Mouse (Mus musculus) kidney, postnatal 4 days (tissue): ENCODE measurements around the gene Lbx1.

Experiments
- DNase-seq, 2 experiments: peaks; one replicate each; pipeline ENCODE4 v3.0.0; 2021; ENCODE audit warnings: mixed read lengths in 2 of 2

Gene Lbx1

DNA sequence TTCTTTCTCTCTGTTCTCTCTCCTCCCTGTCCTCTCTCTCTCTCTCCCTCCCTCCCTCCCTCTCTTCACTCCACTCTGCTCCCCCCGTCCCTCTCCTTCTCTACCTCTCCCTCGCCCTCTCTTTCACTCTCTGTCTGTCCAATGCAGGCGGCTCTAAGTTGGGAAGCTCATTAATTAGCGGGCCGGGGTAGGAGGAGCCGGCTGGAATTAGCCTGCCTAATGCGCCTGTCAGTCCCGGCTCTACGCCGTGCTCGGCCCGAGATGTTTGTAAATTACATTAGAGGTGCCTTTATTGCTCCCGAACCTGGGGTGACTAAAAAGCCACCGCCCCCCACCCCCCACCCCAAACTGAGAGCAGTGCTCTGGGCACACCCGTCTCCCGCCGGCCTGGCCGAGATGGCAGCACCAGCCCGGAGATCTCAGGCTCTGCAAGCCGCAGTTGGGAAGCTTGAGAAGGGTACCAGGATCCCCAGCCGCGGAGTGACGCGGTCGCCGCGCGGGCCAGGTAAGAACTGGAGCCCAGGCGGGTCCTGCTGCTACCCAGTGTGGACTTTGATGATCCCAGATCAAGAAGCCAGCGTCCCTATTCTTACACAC, at the start of gene Lbx1:
Lbx1 (minus strand) TSS at position 47 of the 597 bp plus-strand sequence.
- peak; percentile 28 to 42 for DNase-seq

DNA sequence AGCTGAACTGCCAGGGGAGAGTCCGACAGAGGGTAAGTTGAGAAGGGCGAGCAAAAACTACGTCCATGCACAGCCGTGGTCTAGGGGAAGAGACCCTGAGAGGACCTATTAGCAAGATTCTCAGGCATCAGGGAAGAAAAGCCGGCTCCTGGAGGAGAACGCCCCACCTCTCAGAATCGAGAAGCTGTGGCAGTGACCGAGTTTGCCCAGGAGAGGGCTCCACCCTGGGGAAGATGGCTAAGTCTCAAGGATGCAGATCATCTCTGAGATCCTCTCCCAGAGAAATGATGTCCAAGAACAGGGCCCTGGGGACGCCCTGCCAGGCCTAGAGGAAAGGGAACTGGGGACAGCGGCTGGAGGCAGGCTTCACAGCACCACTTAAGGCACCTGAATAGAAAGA, 47.7 kb upstream of the Lbx1 start:
- DNase-seq = peak; percentile 85 to 86

DNA sequence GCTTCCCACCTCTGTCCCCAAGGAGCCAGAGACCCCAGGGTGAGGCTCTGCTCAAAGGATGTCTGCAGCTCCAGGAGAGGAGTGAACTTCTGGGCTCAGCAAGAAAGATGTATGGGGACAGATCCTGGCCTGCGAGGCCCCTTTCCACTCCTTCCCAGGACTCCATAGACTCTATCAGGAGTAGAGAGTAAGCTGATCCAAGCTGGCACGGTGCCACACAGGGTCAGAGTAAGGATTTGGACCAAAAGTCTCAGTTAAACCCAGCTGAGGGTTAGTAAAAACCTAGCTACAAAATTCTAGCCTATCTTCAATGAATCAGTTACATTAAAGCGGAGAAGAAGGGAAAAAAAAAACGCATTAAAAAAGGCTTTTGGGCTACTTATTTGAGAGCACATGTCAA, 40.6 kb upstream of the Lbx1 start:
- peak in 1 of 2 experiments; percentile 28 for DNase-seq

DNA sequence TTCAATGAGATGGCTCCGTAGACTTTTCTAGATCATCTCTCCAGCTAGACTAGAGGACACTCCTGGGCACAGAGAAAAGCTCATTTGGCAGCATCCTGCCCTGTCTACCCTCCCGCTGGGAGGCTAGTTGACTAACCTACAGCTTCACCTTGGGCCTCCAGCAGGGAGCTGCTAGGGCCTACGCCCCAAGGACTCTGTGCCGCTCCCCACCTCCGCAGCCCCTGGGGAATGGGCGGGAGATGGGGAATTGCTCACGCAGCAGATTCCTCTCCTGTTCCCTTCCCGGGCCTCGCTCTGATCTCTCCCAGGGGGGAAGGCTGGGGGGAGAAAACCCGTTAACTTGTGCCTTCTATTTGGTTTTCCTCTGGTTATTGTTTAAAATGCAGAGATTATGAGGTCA, 36.4 kb upstream of the Lbx1 start:
- DNase-seq = peak in 1 of 2 experiments; percentile 15

DNA sequence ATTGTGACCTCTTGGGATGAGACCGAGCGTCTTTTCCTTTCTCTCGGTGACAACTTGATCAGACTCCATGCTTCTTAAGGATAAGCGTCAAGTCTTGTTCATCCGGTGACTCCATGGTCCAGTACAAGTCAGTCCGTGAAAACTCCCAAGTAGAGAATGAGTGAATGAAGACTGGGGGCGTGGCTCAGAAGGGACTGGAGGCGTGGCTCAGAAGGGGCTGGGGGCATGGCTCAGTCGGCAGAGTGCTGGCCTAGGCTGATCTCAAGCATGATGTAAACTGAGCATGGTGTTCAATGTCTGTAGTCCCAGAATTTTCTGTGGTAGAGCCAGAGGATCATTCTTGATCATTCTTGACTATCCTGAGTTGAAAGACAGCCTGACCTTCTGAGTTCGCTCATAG, 27.4 kb upstream of the Lbx1 start:
- DNase-seq = no peak

DNA sequence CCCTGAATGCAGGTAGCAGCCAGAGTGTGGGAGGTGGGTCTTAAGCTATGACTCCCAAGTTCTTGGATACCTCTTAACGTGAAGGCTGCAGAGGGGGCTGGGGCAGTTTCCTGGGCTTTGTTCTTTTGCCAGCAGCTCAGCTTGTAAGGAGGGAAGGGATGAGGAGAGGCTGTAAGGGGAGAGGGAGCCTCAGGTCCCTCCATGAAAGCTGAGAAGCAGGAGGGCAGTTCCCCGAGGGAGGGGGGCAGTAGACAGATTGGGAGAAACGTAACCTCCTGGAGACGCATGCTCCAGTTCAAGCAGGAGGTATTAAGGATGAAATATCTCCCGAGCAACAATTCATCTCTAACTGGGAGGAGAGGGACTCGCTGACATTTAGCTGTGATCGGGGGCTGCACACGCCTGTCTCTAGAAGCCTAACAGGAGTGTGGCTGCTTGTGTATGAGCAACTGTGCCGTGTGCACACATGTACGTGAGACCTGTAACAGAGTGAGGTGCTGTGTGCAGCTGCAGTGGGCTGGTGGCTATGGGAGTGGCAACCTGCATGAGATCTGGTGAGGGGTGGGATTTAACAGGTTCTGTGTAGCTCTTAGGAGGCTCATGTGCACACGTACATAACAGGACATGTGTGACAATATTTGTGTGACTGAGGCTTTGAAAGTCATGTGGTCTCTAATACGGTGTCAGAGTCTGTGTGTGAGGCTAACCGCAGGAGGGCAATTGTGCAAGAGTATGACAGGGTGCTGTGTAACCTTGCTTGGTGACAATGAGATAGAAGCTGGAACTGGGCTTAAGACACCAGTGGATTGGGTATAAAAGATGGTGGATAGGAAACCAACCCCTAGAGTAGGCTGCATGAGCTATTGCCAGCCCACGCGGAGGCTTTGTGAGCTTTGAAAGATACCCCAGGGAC, 22.1 kb upstream of the Lbx1 start:
- no peak for DNase-seq

DNA sequence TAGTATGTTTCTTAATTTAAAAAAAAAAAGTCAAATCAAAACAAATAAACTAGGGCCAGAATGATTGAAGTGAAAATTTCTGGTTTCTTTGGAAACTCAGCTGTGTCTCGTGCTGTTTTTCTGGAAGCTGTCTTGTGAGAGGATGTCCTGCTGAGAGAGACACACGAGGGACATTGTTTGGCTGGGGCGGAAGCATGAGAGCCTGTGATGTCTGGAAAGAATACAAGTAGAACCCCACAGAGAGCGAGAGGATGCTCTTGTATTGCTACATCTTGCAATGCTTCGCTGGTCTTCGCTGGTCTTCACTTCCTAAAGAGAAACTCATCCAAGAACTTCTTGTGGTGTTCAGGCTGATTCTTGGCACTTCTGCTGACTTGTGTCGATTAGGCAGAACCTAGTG, 19.2 kb upstream of the Lbx1 start:
- no peak for DNase-seq

DNA sequence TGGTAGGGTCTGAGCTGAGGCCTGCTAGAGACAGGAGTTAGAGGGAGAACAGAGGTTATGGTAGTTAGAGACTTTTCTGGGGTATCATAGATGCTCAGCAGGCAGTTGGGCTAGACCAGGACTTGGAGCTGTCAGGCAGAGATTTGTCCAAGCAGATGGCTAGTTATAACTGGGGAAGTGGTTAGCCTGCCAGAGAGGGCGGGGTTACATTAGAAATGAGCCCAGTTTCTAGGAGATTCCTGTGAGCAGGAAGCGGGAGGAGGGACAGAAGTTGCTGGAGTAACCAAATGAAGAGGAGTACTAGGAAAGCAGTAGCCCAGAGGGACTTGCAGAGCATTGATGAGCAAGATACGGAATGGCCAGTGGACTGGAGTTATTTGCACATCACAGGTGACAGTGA, 16.8 kb upstream of the Lbx1 start:
- no peak for DNase-seq

DNA sequence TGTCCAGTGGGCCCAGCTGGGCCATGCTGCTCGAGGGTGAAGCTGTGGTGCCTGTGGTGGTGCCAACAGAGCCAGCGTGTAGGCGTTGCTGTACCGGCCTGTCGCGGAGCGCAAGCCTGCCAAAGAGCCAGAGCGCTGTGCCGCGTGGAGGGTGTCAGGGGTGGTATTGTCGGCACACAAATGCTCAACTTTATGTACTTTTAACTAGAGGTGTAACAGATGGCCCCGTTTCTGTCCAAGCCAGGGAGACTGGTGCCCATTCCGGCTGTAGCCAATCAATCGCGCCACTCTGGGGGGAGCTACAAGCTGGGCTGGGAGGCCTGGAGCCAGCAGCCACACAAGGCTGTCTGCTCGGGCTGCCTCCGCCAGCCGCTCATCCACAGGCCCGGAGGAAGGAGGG, 13.1 kb upstream of the Lbx1 start:
- no peak for DNase-seq

DNA sequence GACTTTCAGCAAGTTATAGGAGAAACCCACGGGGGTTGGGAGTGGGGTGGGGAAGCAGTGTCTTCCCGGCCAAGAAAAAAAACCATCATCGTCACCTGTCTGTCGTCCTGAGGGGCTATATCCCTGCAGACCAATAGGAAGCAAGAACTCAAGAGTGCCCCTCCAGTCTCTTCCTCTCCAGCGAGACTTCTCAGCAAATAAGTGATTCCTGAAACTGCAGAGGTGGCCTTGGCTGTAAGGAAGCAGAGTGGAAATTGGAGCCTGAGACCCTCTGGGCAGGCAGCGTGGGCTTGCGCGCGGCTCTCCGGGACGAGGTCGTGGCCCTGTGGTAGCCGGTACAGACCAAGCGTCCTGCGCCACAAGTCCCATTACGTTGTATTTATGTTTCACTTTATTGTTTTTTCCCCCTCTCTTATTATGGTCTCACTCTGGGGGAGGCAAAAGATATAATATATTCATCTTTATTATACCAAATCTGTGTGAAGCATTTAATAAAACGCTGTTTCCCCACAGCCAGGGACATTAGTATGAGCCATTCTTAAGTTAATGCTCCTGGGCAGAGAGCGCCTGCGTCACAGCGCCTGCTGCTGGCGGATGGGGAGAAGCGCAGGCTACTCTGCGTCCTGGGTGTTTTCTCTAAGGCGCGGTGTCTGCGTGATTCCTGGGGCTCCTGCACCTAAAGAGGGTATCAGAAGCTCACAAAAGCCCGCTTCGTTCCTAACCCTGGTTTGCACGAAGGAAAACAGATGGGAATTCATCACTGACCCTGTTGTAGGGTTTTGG, 8.5 kb upstream of the Lbx1 start:
- DNase-seq = peak; percentile 67 to 71

DNA sequence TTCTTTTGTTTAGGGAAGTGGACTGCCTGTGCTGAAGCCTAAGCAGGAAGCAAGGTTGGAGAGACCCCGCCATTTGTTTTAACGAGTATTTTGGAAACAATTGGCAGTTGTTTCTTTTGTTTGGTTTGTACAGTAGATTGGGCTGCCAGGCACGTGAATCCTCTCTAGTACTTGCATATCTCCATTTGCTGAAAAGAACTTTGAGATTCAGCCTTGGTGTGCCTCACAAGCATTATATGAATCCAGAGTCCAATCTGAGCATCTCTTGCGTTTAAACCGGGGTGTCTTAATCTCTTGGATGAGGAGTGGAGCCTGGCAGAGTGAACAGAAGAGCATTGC, 7.6 kb upstream of the Lbx1 start:
- DNase-seq = no peak

DNA sequence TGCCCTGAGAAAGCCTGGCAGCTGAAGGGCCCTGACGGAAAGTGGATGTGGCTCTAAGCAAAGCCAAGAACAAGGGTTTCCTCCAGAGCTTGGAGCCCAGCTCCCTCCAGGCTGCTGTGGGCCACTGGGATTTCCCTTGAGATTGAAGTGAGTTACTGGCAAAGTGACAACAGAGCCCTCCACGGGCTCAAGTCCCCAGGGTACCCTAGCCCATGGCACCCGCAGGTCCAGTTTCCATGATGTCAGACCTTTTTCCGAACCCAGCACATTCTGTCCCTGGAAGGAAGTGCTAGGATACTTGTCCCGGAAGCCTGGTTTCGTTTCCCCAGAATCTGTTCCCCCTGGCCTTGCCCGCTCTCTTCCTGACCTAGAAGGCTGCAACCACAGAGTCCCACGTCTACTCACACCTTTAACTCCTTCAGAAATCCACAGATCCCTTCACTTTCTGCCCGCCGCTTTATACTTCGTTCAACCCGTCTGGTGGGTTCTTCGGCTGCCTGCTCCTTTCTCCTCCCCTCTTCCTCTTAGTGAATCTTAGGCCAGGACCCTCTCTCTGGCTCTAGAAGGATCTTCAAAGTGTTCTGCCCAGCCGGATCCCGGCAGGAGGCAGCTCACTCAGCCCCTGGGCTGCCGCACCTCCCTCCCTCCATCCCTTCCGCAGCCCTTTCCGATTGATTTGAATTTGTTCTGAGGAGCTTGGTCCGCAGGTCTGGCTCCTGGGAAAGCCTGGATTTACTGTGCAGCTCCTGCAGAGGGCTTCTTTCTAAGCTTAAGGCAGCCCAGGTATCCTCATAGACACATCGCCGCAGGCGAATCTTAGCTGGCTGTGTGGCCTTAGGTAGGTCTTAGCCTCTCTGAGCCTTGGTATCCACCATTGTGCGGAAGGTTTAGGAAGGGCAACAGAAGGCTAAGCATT, 7.0 kb upstream of the Lbx1 start:
- DNase-seq = peak in 1 of 2 experiments; percentile 44

DNA sequence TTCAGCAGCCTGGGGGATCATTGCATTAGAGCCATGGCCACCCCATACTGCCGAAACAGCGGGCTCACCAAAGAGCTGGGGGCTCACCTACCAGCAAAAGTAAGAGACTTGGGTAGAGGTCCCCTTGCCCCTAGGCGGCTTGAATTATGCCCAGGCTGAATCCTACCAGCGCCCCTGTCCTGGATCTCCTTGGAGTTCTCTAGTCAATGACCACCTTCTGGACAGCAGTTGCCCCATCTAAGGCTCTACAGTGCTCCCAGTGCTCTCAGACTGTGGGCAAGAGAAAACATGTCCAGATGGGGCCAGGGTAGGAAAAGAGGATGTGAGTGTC, 6.4 kb upstream of the Lbx1 start:
- no peak for DNase-seq

DNA sequence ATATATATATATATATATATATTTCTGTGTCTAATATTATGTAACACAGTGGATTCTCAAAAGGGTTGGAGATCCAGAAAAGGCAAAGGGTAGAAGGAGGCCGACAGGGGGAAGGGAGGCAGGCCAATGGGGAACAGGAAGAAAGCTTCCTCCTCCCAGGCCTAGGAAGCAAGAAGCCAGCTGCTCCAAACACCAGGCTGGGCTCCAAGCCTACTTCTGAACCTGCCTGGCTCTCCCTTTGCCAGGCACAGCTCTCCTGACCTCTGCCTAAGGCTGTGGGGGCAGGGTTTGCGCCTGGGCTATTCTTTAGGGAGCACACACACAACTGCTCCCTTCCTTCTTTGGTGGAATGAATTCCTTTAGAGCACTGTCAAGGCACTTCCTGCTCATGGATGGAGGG, 4.4 kb upstream of the Lbx1 start:
- no peak for DNase-seq

DNA sequence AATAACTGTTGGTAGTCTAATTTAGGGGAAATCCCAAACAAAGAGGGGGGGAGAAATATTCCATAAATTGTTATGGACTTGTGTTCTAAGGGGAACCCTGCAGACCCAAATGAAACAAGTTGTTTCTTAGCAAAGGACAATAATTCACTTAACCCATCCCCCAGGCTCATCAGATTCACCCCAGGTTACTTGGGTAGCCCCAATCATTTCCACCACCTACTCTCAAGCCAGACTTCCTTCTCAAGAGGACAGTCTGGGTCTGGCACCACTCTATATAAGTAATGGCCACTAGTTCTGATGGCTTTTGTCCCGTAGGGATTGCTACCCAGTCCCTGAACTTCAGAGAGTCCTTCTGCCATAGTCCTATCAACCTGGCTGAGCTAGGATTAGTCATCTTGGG, 3.6 kb upstream of the Lbx1 start:
- no peak for DNase-seq

DNA sequence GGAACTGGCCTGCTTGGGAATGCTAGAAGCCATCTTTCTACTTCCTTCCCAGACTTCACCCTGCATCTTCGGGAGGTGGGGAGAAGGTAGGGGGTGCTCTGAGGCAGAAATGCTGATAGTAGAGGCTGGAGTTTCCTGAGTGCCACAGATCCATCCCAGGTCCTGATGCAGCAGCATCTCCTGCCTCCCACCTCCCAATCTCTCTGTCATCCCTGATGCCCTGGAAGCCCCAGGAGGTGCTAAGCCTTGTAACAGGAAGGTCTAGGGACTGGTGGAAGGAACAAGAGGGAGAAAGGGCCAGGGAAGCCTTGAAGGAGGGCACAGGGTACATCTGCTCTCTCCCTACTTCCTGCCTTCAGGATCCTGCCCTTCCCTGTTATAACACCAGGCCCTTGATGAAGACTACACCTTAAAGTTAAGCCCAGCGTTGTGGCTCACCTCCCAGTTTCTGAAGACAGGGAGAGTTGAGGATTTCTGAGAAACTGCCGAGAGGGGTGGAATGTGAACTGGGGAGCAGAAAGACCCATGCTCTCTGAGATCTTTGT, 2.1 kb upstream of the Lbx1 start:
- no peak for DNase-seq

DNA sequence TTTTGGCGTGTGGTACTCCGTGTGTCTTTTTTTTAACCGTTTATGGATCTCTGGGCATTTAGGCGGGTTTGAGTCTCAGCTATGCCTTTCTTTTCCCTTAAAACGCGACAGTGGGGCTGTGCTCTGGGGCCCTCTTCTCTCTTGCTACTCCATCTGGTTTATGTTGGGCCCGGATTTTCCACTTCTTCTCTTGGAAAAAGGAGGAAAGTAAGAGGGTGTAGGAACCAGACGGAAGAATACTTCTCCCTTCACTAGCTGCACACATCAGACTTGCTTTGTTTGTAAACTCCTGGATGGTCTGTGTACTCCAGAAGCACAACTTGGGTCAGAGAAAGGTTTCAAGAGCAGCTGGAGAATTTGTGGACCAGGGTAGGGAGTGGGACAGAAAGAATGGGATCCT, 1.5 kb upstream of the Lbx1 start:
- no peak for DNase-seq

DNA sequence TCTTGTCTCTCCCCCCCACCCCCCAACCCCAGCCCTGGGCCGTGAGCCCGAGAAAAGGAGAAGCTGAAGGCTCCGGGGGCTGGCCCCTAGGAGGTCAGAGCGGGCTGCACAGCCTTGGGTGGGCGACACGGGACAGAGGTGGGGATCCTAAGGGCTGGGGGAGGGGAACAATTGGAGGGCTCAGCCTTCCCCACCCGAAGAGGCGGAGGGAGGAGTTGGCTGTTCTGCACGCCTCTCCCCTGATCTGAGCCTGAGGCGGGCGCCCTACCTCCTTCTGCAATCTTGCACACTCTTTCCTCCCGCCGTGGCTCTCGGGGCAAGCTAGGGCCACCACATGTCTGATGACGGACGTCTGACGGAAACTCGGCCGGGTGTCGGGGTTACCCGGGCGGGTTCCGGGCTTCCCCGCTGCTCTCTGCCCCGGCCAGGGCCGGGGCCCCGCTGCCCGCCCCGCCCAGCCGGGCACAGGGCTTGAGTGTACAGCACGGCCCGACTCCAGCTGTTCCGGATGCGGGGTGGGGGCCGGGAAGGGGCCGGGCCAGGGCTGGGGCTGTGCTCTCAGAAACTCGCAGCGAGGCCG, 841 bp upstream of the Lbx1 start:
- DNase-seq = peak; percentile 60 to 66

DNA sequence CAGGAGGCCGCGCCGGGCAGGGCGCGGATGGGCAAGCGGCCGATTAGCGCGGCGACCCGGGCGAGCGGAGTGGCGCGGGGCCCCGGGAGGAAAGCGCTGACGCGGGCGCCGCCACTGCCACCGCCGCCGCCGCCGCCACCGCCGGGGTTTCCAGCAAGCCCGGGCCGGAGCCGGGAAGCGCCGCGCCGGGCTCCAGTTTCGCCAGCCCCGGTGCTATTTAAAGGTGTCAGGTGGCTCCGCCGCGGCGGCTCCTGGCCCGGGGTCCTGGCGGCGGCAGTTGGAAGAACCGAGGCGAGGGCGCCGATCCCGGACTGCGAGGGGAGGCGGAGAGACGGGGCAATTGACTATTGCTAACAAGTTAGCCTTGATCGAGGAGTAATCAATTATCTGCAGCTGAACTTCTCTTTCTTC, 276 bp downstream of the Lbx1 start:
- DNase-seq = peak; percentile 20 to 50

DNA sequence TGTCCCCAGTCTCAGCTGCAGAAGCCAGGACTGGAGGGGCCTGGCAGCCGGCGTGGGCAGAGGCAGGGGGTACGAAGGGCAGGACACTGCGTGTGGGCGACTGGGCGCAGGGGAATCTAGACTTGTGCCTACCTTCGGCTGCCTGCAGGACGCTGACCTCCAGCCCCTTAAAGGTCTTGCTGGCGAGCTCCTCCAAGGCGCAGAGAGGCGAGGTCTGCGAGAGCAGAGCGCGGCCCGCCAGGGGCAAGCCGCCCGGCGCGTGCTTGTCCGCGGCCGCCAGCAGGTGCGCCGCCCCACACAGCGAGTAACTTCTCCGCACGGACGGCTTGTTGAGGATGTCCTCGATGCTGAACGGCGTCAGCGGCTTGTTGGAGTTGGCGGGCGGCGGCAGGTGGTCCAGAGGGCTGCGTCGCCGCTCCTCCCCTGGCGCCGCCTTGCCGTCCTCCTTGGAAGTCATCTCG, 811 bp downstream of the Lbx1 start:
- peak; percentile 35 to 50 for DNase-seq

DNA sequence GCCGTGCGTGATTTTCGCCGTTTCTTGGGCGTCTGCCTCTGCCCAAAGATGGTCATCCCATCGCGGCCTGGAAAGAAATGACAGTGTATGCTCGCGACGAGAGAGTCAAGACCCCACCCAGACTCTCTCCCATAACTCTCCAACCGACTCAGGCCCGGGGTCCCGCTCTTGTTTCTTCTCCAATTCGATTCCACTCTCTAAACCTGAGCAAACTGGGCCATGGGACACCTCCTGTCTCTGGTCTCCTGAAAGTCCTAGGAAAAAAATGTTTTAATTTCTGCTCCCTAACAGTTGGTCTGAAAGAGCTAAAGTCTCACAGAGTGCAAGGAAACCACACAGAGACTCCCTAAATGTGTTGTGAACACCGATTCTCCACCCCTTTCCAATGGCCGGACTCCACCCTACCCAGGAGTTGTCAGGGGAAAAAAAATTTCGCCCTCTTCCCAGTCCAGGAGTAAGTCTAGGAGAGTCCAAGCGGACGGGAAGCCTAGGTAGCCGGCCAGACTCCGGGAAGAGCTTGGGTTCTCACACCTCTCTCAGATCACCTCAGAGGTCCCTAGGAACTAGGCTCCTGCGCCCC, 1.3 kb downstream of the Lbx1 start:
- DNase-seq = peak in 1 of 2 experiments; percentile 36
